Mouse (Mus musculus) olfactory bulb, adult 2 months (tissue): ENCODE data around the gene Ust.

Source experiments
- CTCF ChIP-seq: fragments of 200-500 bp; IDR thresholded peaks from 2 replicates; pipeline ENCODE4 v1.5.1; 2012; ENCODE audit warnings: low read depth, mild to moderate bottlenecking, low read length, moderate library complexity; ENCODE audit not compliant: insufficient read depth
- POLR2A ChIP-seq: fragments of 200-500 bp; IDR thresholded peaks from 2 replicates; pipeline ENCODE4 v1.6.1; 2012; ENCODE audit warnings: mild to moderate bottlenecking, low read depth, low read length, moderate library complexity; ENCODE audit not compliant: insufficient read depth

DNA sequence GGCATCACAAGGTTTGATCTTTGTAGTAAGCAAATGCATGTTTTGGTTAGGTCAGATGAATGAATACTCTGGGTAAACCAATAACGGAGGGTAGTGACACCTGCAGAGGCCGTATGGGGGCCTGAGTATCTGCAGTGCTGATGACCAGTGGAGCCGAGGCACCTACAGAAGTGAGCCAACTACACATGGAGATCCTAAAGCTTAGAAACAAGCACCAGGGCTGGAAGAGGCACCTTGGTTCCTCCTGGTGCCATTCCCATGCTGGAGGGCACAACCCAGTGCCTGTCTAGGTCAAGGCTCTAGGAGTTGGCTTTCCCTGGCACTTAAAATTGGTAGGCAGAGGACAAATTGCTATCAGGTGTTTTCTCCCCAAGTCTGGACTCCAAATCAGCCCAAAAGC lies 303.4 kb downstream of the Ust start:
- TF ChIP-seq CTCF (no peak), POLR2A (no peak)
